ENCODE assay signal across 9 mouse cellular contexts in genomic region chrX:169332264-169332663, GRCm38 (mm10). TPM values are rescaled to one million over a fixed set of nuclear protein-coding genes. Genes with fewer than 3 reads are reported as not detected.
DNase-seq lines count a peak whose midpoint lies in the region; ATAC-seq lines count a peak whose summit lies in the region.
"Had no signal": no experiment of that assay in that cellular context is flagged by ENCODE, and none has a peak within 500 bp of the region (broad histone marks: within the 10 kb centered on the region; RNA-seq: fewer than 3 reads in every experiment).

No protein-coding gene starts in this region.

- H3K4me2 ChIP-seq in forebrain, embryonic 11.5 days (ENCODE audit: low read depth, low read length, severe bottlenecking), result no peak overlapping the region
- H3K4me2 ChIP-seq in forebrain, embryonic 12.5 days, result no peak overlapping the region
- H3K4me2 ChIP-seq in midbrain, embryonic 11.5 days, result no peak overlapping the region
- H3K4me2 ChIP-seq: liver, embryonic 15.5 days had no signal

- no peak; the same call in 1 of the 2 replicates for ATAC-seq in forebrain, embryonic 11.5 days (replicated peaks; ENCODE audit: low FRiP score)
- ATAC-seq in forebrain, embryonic 12.5 days (ENCODE audit: low FRiP score), result no peak
- no peak for ATAC-seq in midbrain, embryonic 11.5 days (ENCODE audit: low FRiP score)
- ATAC-seq in erythroblast, adult 5-6 weeks (replicated peaks; ENCODE audit: low FRiP score, poor library complexity, severe bottlenecking), result no peak

- no peak overlapping the region for H3K27ac ChIP-seq in forebrain, embryonic 11.5 days (ENCODE audit: low read depth, low read length)
- no peak overlapping the region for H3K27ac ChIP-seq in forebrain, embryonic 12.5 days
- H3K27ac ChIP-seq in midbrain, embryonic 10.5 days (replicated peaks), result no peak overlapping the region
- no peak overlapping the region for H3K27ac ChIP-seq in midbrain, embryonic 11.5 days (ENCODE audit: low read depth, low read length)
- H3K27ac ChIP-seq: liver, embryonic 15.5 days had no signal

- WGBS in forebrain, embryonic 11.5 days, result 38% methylated on average over 3 of the region's 3 CpGs
- WGBS in forebrain, embryonic 12.5 days, result 42% methylated on average over 3 of the region's 3 CpGs
- 28% methylated on average over 3 of the region's 3 CpGs for WGBS in midbrain, embryonic 10.5 days
- WGBS in midbrain, embryonic 11.5 days, result 42% methylated on average over 3 of the region's 3 CpGs

- no peaks in the 10 kb centered on the region for H3K9me3 ChIP-seq in forebrain, embryonic 11.5 days (ENCODE audit: control insufficient read depth, low read length)
- no peaks in the 10 kb centered on the region for H3K9me3 ChIP-seq in forebrain, embryonic 12.5 days
- no peaks in the 10 kb centered on the region for H3K9me3 ChIP-seq in midbrain, embryonic 10.5 days (replicated peaks)
- H3K9me3 ChIP-seq in midbrain, embryonic 11.5 days (ENCODE audit: control insufficient read depth, low read length), result no peaks in the 10 kb centered on the region
- H3K9me3 ChIP-seq: liver, embryonic 15.5 days had no signal

- no peak overlapping the region for H3K9ac ChIP-seq in forebrain, embryonic 11.5 days (ENCODE audit: low read length)
- H3K9ac ChIP-seq in forebrain, embryonic 12.5 days, result no peak overlapping the region
- H3K9ac ChIP-seq in midbrain, embryonic 11.5 days (ENCODE audit: low read length), result no peak overlapping the region
- H3K9ac ChIP-seq: liver, embryonic 15.5 days had no signal

- no peak overlapping the region for H3K4me3 ChIP-seq in forebrain, embryonic 11.5 days (ENCODE audit: low read depth, low read length)
- H3K4me3 ChIP-seq in forebrain, embryonic 12.5 days (replicated peaks), result no peak overlapping the region
- H3K4me3 ChIP-seq in midbrain, embryonic 10.5 days, result no peak overlapping the region
- no peak overlapping the region for H3K4me3 ChIP-seq in midbrain, embryonic 11.5 days (ENCODE audit: low read depth, low read length)
- H3K4me3 ChIP-seq: liver, embryonic 15.5 days had no signal

- no peaks in the 10 kb centered on the region for H3K27me3 ChIP-seq in forebrain, embryonic 11.5 days (ENCODE audit: control insufficient read depth, insufficient read depth, low read length)
- H3K27me3 ChIP-seq in forebrain, embryonic 12.5 days, result peaks cover 13% of the 10 kb centered on the region; the same call in 1 of the 2 replicates
- peaks cover 71% of the 10 kb centered on the region for H3K27me3 ChIP-seq in midbrain, embryonic 10.5 days (ENCODE audit: low read depth, poor library complexity, severe bottlenecking)
- no peaks in the 10 kb centered on the region for H3K27me3 ChIP-seq in midbrain, embryonic 11.5 days (ENCODE audit: control insufficient read depth, insufficient read depth, low read length)
- H3K27me3 ChIP-seq: liver, embryonic 15.5 days had no signal

- DNase-seq in forebrain, embryonic 11.5 days (ENCODE audit: low spot score), result peak; percentile 58
- peak; percentile 14 for DNase-seq in midbrain, embryonic 10.5 days (ENCODE audit: low spot score)
- no peak for DNase-seq in midbrain, embryonic 11.5 days (ENCODE audit: low spot score, missing footprints)
- DNase-seq in embryo, embryonic 10 days (ENCODE audit: low spot score), result peak; percentile 50
- DNase-seq in layer of hippocampus, adult 18-20 months (ENCODE audit: low spot score in 2 of 2), result peak; percentile 9 to 61
- peak; percentile 15 to 45 for DNase-seq in lung, postnatal 4 days

- H3K36me3 ChIP-seq in forebrain, embryonic 11.5 days (ENCODE audit: control insufficient read depth, insufficient read depth, low read length), result no peaks in the 10 kb centered on the region
- no peaks in the 10 kb centered on the region for H3K36me3 ChIP-seq in forebrain, embryonic 12.5 days (replicated peaks)
- H3K36me3 ChIP-seq in midbrain, embryonic 10.5 days, result no peaks in the 10 kb centered on the region
- no peaks in the 10 kb centered on the region for H3K36me3 ChIP-seq in midbrain, embryonic 11.5 days (ENCODE audit: control insufficient read depth, insufficient read depth, low read length)
- H3K36me3 ChIP-seq: liver, embryonic 15.5 days had no signal

- no peaks in the 10 kb centered on the region for H3K4me1 ChIP-seq in forebrain, embryonic 11.5 days (replicated peaks; ENCODE audit: control insufficient read depth, insufficient read depth, low read length)
- no peaks in the 10 kb centered on the region for H3K4me1 ChIP-seq in forebrain, embryonic 12.5 days
- H3K4me1 ChIP-seq in midbrain, embryonic 10.5 days, result no peaks in the 10 kb centered on the region
- no peaks in the 10 kb centered on the region for H3K4me1 ChIP-seq in midbrain, embryonic 11.5 days (ENCODE audit: control insufficient read depth, insufficient read depth, low read length)
- H3K4me1 ChIP-seq: liver, embryonic 15.5 days had no signal

RNA-seq across cellular contexts. Expression of gene Hccs, which starts 12.1 kb away (rescaled TPM):
- polyA plus RNA-seq in forebrain, embryonic 11.5 days (2014; fragmentation: Nextera tagmentation; extraction: Ambion mirVana), result 50.5 and 53.3 TPM in 2 replicates
- 51.4 TPM in 2 replicates for polyA plus RNA-seq in forebrain, embryonic 12.5 days (2016; fragmentation: Nextera tagmentation; extraction: Ambion mirVana)
- polyA plus RNA-seq in midbrain, embryonic 10.5 days (2016; fragmentation: Nextera tagmentation; extraction: Ambion mirVana), result 42.4 and 43.9 TPM in 2 replicates
- 57.5 and 57.6 TPM in 2 replicates for polyA plus RNA-seq in midbrain, embryonic 11.5 days (2014; fragmentation: Nextera tagmentation; extraction: Ambion mirVana)
- total RNA-seq in layer of hippocampus, adult 18-20 months (2021), result 10 to 100 TPM; 20.3 to 20.8 TPM
- 6.0 and 6.7 TPM in 2 replicates for total RNA-seq in erythroblast, adult 5-6 weeks (2015; ENCODE audit: low replicate concordance)
- total RNA-seq in erythroblast, adult 5-6 weeks (2017; ENCODE audit: low replicate concordance), result 9.4 and 9.8 TPM in 2 replicates
